Mouse (Mus musculus) kidney, postnatal 0 days (tissue): ENCODE results near the gene Fbxw8. TPM values are rescaled to one million over a fixed set of nuclear protein-coding genes. Genes with fewer than 3 reads are reported as not detected.
A peak's percentile ranks its signal among the peaks of the same experiment; 100 is the strongest.

Experiments
- ATAC-seq: fragments of 200-750 bp; cut with Nextera tagmentation; replicated peaks from 2 replicates; pipeline ENCODE4 v1.8.0; 2017; ENCODE audit warnings: low read depth, moderate number of reproducible peaks, moderate TSS enrichment, moderate library complexity; ENCODE audit not compliant: low FRiP score
- DNase-seq: peaks from one replicate; pipeline ENCODE4 v3.0.0-alpha.2; 2016; ENCODE audit warnings: low spot score
- H3K27ac ChIP-seq: fragments of 300-500 bp; sonication (generic); 2 replicates; pipeline ENCODE4 v1.5.1; 2014; ENCODE audit warnings: mild to moderate bottlenecking
- H3K27me3 ChIP-seq: fragments of 300-500 bp; sonication (generic); 2 replicates; pipeline ENCODE4 v1.6.1; 2014; ENCODE audit warnings: low read length, mixed read lengths; ENCODE audit not compliant: insufficient read depth
- H3K36me3 ChIP-seq: fragments of 300-500 bp; sonication (generic); 2 replicates; pipeline ENCODE4 v1.6.1; 2014; ENCODE audit warnings: low read length, mixed read lengths; ENCODE audit not compliant: insufficient read depth
- H3K4me1 ChIP-seq: fragments of 300-500 bp; sonication (generic); replicated peaks from 2 replicates; pipeline ENCODE4 v1.6.1; 2014; ENCODE audit warnings: antibody characterized with exemption, low read length, mixed read lengths; ENCODE audit not compliant: insufficient read depth
- H3K4me2 ChIP-seq: fragments of 300-500 bp; sonication (generic); 2 replicates; pipeline ENCODE4 v1.6.1; 2014; ENCODE audit warnings: mild to moderate bottlenecking, low read length, moderate library complexity, mixed read lengths
- H3K4me3 ChIP-seq: fragments of 300-500 bp; sonication (generic); replicated peaks from 2 replicates; pipeline ENCODE4 v1.5.1; 2014; ENCODE audit warnings: low read depth, low read length
- H3K9ac ChIP-seq: fragments of 300-500 bp; sonication (generic); 2 replicates; pipeline ENCODE4 v1.6.1; 2014; ENCODE audit warnings: low read depth, low read length
- H3K9me3 ChIP-seq: fragments of 300-500 bp; sonication (generic); replicated peaks from 2 replicates; pipeline ENCODE4 v1.6.1; 2016; ENCODE audit warnings: low read length, inconsistent platforms, mixed read lengths
- CTCF ChIP-seq: IDR thresholded peaks from 2 replicates; pipeline ENCODE4 v1.5.1; 2016; ENCODE audit warnings: antibody characterized with exemption, low read depth, mild to moderate bottlenecking, moderate library complexity
- WGBS: fragments of 180-500 bp; shearing (Covaris S2); extraction: QIAGEN DNeasy Blood & Tissue Kit; methylation state at CpG from one replicate; pipeline ENCODE4 v1.1.7; 2014; 5-methylcytosine and 5-hydroxymethylcytosine counted together
- polyA plus RNA-seq: library from polyadenylated mRNA; unstranded; fragments of >200 nt; fragmentation: Nextera tagmentation; extraction: Ambion mirVana; gene quantifications from 2 replicates; pipeline ENCODE4 v1.2.1, GENCODE M21; 2015

Fbxw8 gene
- polyA plus RNA-seq, 1 experiment from 2014 or later = 24.7 TPM

GRCm38 (mm10) chr5:118160691-118161090 is 5.4 kb upstream of the Fbxw8 start:
- Histone ChIP-seq H3K27me3 (0 out of 2 replicates have a peak, but pooled peaks cover 3% of the 10 kb centered on the region), H3K36me3 (no peaks in the 10 kb centered on the region), H3K27ac (no peak overlapping the region), H3K4me2 (no peak overlapping the region), H3K9me3 (no peaks in the 10 kb centered on the region), H3K4me3 (no peak overlapping the region), H3K4me1 (no peaks in the 10 kb centered on the region), H3K9ac (no peak overlapping the region)
- ATAC-seq = no peak
- TF ChIP-seq CTCF = no peak
- no peak for DNase-seq
- WGBS = 32% methylated on average over 4 of the region's 4 CpGs

GRCm38 (mm10) chr5:118156976-118157375 is 1.7 kb upstream of the Fbxw8 start:
- no peak for DNase-seq
- ATAC-seq = no peak
- H3K9ac ChIP-seq = no peak overlapping the region

GRCm38 (mm10) chr5:118155565-118155947 is 292 bp upstream of the Fbxw8 start:
- no peak for TF ChIP-seq CTCF
- no peak for DNase-seq

More at GRCm38 (mm10) chr5:118156976-118157375, 1.7 kb upstream of the Fbxw8 start:
- no peak overlapping the region for H3K4me2 ChIP-seq
- no peaks in the 10 kb centered on the region for H3K9me3 ChIP-seq
- 30% methylated on average over 4 of the region's 4 CpGs for WGBS
- no peak overlapping the region for H3K4me3 ChIP-seq
- H3K27ac ChIP-seq = no peak overlapping the region
- no peaks in the 10 kb centered on the region for H3K36me3 ChIP-seq
- 0 out of 2 replicates have a peak, but pooled peaks cover 3% of the 10 kb centered on the region for H3K27me3 ChIP-seq
- peaks cover 11% of the 10 kb centered on the region; the same call in 1 of the 2 replicates for H3K4me1 ChIP-seq
- no peak for TF ChIP-seq CTCF

GRCm38 (mm10) chr5:118149711-118150110 is 5.6 kb downstream of the Fbxw8 start:
- Histone ChIP-seq H3K27me3 (no peaks in the 10 kb centered on the region), H3K4me1 (peaks cover 11% of the 10 kb centered on the region; the same call in 1 of the 2 replicates), H3K4me3 (no peak overlapping the region), H3K4me2 (no peak overlapping the region), H3K36me3 (peaks cover 3% of the 10 kb centered on the region; the same call in 1 of the 2 replicates), H3K9me3 (no peaks in the 10 kb centered on the region), H3K27ac (no peak overlapping the region), H3K9ac (no peak overlapping the region)
- DNase-seq = no peak
- TF ChIP-seq CTCF = no peak
- 73% methylated on average over 3 of the region's 3 CpGs for WGBS
- no peak for ATAC-seq

More at GRCm38 (mm10) chr5:118155565-118155947, 292 bp upstream of the Fbxw8 start:
- Histone ChIP-seq H3K27me3 (no peaks in the 10 kb centered on the region), H3K9ac (no peak overlapping the region), H3K27ac (no peak overlapping the region), H3K4me3 (peak overlapping the region; percentile 73), H3K9me3 (no peaks in the 10 kb centered on the region), H3K36me3 (0 out of 2 replicates have a peak, but pooled peaks cover 3% of the 10 kb centered on the region), H3K4me1 (peaks cover 11% of the 10 kb centered on the region; the same call in 1 of the 2 replicates), H3K4me2 (peak overlapping the region; percentile 64)
- no peak for ATAC-seq
- WGBS = 14% methylated on average over 8 of the region's 9 CpGs

- no peaks in the 10 kb centered on the region for H3K9me3 ChIP-seq
- no peak for TF ChIP-seq CTCF
- H3K4me1 ChIP-seq = no peaks in the 10 kb centered on the region
- ATAC-seq = no peak
- WGBS = 62% methylated on average over 10 of the region's 10 CpGs
- H3K27ac ChIP-seq = no peak overlapping the region
- DNase-seq = no peak
- H3K4me2 ChIP-seq = no peak overlapping the region
- H3K27me3 ChIP-seq = no peaks in the 10 kb centered on the region
- H3K4me3 ChIP-seq = no peak overlapping the region
- no peak overlapping the region for H3K9ac ChIP-seq
- peaks cover 4% of the 10 kb centered on the region; the same call in 1 of the 2 replicates for H3K36me3 ChIP-seq
These were observed 8.0 kb downstream of the Fbxw8 start for GRCm38 (mm10) chr5:118147264-118147663.

GRCm38 (mm10) chr5:118145999-118146679 is 9.1 kb downstream of the Fbxw8 start:
- no peak for DNase-seq
- 52% methylated on average over 15 of the region's 15 CpGs for WGBS
- no peak for ATAC-seq

More at GRCm38 (mm10) chr5:118145999-118146679, 9.1 kb downstream of the Fbxw8 start:
- Histone ChIP-seq H3K27me3 (no peaks in the 10 kb centered on the region), H3K4me3 (no peak overlapping the region), H3K36me3 (peaks cover 12% of the 10 kb centered on the region; the same call in 1 of the 2 replicates), H3K4me2 (no peak overlapping the region), H3K27ac (no peak overlapping the region), H3K4me1 (no peaks in the 10 kb centered on the region), H3K9me3 (no peaks in the 10 kb centered on the region), H3K9ac (no peak overlapping the region)
- no peak for TF ChIP-seq CTCF
